ENCODE assay signal across 9 mouse cellular contexts in the genomic region with DNA sequence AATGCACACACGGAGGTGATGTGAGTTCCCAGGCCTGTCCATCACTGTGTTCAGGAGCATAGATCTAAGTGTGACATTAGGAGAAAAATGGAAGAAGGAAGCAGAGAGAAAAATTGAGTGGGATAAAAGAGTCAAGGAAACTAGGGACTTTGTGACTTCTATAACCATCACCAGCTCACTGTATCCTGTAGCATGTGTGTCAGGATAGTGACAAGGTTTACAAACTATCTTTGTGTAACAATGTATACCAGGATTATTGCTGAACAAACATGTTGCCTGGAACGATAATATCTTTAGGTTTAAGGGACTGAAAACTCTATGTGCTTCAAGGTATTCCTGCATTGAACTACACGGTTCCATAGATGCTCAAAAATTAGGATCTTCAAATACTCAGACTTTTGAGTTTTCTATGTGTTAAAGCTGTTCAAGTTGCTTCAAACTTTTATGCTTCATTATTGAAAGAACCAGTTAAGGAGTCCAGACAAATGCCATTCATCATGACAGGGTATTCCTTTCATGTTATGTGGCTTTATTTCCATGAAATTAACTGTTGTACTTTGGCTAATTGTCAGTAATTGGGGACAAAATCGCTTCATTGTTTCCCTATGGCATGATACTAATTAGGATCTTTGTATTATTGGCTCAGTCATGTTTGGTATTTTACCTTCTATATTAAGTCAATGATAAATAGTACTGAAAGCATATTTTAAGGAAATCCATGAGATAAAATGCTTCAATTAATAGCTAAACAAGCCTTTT.
DNase-seq lines count a peak whose midpoint lies in the region; ATAC-seq and TF ChIP-seq lines count a peak whose summit lies in the region.
"Had no signal": no experiment of that assay in that cellular context is flagged by ENCODE, and none has a peak within 500 bp of the region (broad histone marks: within the 10 kb centered on the region; RNA-seq: fewer than 3 reads in every experiment).

No protein-coding gene starts in this region.

- no peak overlapping the region for H3K4me3 ChIP-seq in kidney, embryonic 15.5 days (replicated peaks)
- H3K4me3 ChIP-seq in embryonic facial prominence, embryonic 15.5 days (replicated peaks), result no peak overlapping the region
- H3K4me3 ChIP-seq in hindbrain, embryonic 14.5 days (replicated peaks; ENCODE audit: low read length), result peak overlapping the region; percentile 26
- H3K4me3 ChIP-seq in neural tube, embryonic 15.5 days (replicated peaks), result no peak overlapping the region
- H3K4me3 ChIP-seq in lung, postnatal 0 days (ENCODE audit: low read depth, low read length), result no peak overlapping the region

- TF ChIP-seq CTCF in lung, postnatal 0 days (IDR thresholded peaks at IDR 0.05), result no peak

- peaks cover 25% of the 10 kb centered on the region for H3K4me1 ChIP-seq in kidney, embryonic 15.5 days
- H3K4me1 ChIP-seq in embryonic facial prominence, embryonic 15.5 days, result peaks cover 41% of the 10 kb centered on the region
- peaks cover 70% of the 10 kb centered on the region for H3K4me1 ChIP-seq in hindbrain, embryonic 14.5 days (replicated peaks; ENCODE audit: control insufficient read depth, insufficient read depth, low read length)
- peaks cover 50% of the 10 kb centered on the region for H3K4me1 ChIP-seq in neural tube, embryonic 15.5 days
- H3K4me1 ChIP-seq in lung, postnatal 0 days (ENCODE audit: insufficient read depth, low read depth, low read length), result peaks cover 5% of the 10 kb centered on the region; the same call in 1 of the 2 replicates

- no peaks in the 10 kb centered on the region for H3K9me3 ChIP-seq in kidney, embryonic 15.5 days (replicated peaks)
- no peaks in the 10 kb centered on the region for H3K9me3 ChIP-seq in embryonic facial prominence, embryonic 15.5 days (replicated peaks)
- no peaks in the 10 kb centered on the region for H3K9me3 ChIP-seq in hindbrain, embryonic 14.5 days (ENCODE audit: control insufficient read depth, low read length)
- H3K9me3 ChIP-seq in neural tube, embryonic 15.5 days (replicated peaks), result no peaks in the 10 kb centered on the region
- H3K9me3 ChIP-seq in lung, postnatal 0 days (ENCODE audit: low read length), result no peaks in the 10 kb centered on the region
- H3K9me3 ChIP-seq: limb, embryonic 15.5 days had no signal

- no peak overlapping the region for H3K4me2 ChIP-seq in kidney, embryonic 15.5 days
- peak overlapping the region; percentile 44 for H3K4me2 ChIP-seq in embryonic facial prominence, embryonic 15.5 days (replicated peaks)
- peak overlapping the region; percentile 72 for H3K4me2 ChIP-seq in hindbrain, embryonic 14.5 days (replicated peaks)
- peak overlapping the region; percentile 57 for H3K4me2 ChIP-seq in neural tube, embryonic 15.5 days
- H3K4me2 ChIP-seq in lung, postnatal 0 days (replicated peaks; ENCODE audit: low read depth, low read length), result no peak overlapping the region

- no peak overlapping the region for H3K9ac ChIP-seq in kidney, embryonic 15.5 days
- no peak overlapping the region for H3K9ac ChIP-seq in embryonic facial prominence, embryonic 15.5 days
- H3K9ac ChIP-seq in hindbrain, embryonic 14.5 days, result peak overlapping the region; percentile 79
- peak overlapping the region; percentile 47; the same call in 1 of the 2 replicates for H3K9ac ChIP-seq in neural tube, embryonic 15.5 days (replicated peaks)
- H3K9ac ChIP-seq in lung, postnatal 0 days (replicated peaks; ENCODE audit: low read depth), result no peak overlapping the region
- H3K9ac ChIP-seq: limb, embryonic 15.5 days had no signal

- ATAC-seq in kidney, embryonic 15.5 days (replicated peaks; ENCODE audit: low FRiP score), result no peak
- no peak for ATAC-seq in embryonic facial prominence, embryonic 15.5 days (ENCODE audit: insufficient number of reproducible peaks, low FRiP score, low TSS enrichment, low read depth)
- ATAC-seq in hindbrain, embryonic 14.5 days (ENCODE audit: low FRiP score), result peak; percentile 2; the same call in 1 of the 2 replicates
- ATAC-seq in neural tube, embryonic 15.5 days (ENCODE audit: low FRiP score), result no peak
- no peak for ATAC-seq in lung, postnatal 0 days

- no peak for TF ChIP-seq EP300 in lung, postnatal 0 days (IDR thresholded peaks at IDR 0.05)

- no peaks in the 10 kb centered on the region for H3K27me3 ChIP-seq in kidney, embryonic 15.5 days
- H3K27me3 ChIP-seq in embryonic facial prominence, embryonic 15.5 days, result no peaks in the 10 kb centered on the region
- no peaks in the 10 kb centered on the region for H3K27me3 ChIP-seq in hindbrain, embryonic 14.5 days (ENCODE audit: control insufficient read depth, insufficient read depth, low read length)
- no peaks in the 10 kb centered on the region for H3K27me3 ChIP-seq in neural tube, embryonic 15.5 days (replicated peaks)
- H3K27me3 ChIP-seq in lung, postnatal 0 days (replicated peaks; ENCODE audit: insufficient read depth, low read length), result no peaks in the 10 kb centered on the region
- H3K27me3 ChIP-seq: limb, embryonic 15.5 days had no signal

- no peaks in the 10 kb centered on the region for H3K36me3 ChIP-seq in kidney, embryonic 15.5 days
- H3K36me3 ChIP-seq in embryonic facial prominence, embryonic 15.5 days, result no peaks in the 10 kb centered on the region
- H3K36me3 ChIP-seq in hindbrain, embryonic 14.5 days (replicated peaks; ENCODE audit: control insufficient read depth, insufficient read depth), result no peaks in the 10 kb centered on the region
- H3K36me3 ChIP-seq in neural tube, embryonic 15.5 days, result no peaks in the 10 kb centered on the region
- H3K36me3 ChIP-seq in lung, postnatal 0 days (ENCODE audit: insufficient read depth, low read length), result no peaks in the 10 kb centered on the region
- H3K36me3 ChIP-seq: G1E; limb, embryonic 15.5 days had no signal

- DNase-seq in kidney, postnatal 10 days, result no peak
- peak; percentile 47 for DNase-seq in hindbrain, embryonic 14.5 days (ENCODE audit: low spot score)
- DNase-seq in lung, postnatal 0 days (ENCODE audit: low spot score), result no peak
- DNase-seq in urinary bladder, postnatal 36 days (ENCODE audit: low spot score in 2 of 2), result no peak

- H3K27ac ChIP-seq in kidney, embryonic 15.5 days, result peak overlapping the region; percentile 87
- 0 out of 2 replicates have a peak overlapping the region, but pooled peaks have one; percentile 65 for H3K27ac ChIP-seq in embryonic facial prominence, embryonic 15.5 days (replicated peaks)
- H3K27ac ChIP-seq in hindbrain, embryonic 14.5 days, result peak overlapping the region; percentile 95
- H3K27ac ChIP-seq in neural tube, embryonic 15.5 days (replicated peaks), result peak overlapping the region; percentile 92
- H3K27ac ChIP-seq in lung, postnatal 0 days (ENCODE audit: low read length), result no peak overlapping the region

- WGBS in kidney, embryonic 15.5 days, result 64% methylated on average over 4 of the region's 4 CpGs
- WGBS in embryonic facial prominence, embryonic 15.5 days, result 58% methylated on average over 4 of the region's 4 CpGs
- WGBS in hindbrain, embryonic 14.5 days, result 17% methylated on average over 4 of the region's 4 CpGs
- WGBS in neural tube, embryonic 15.5 days, result 16% methylated on average over 4 of the region's 4 CpGs
- WGBS in lung, postnatal 0 days, result 69% methylated on average over 4 of the region's 4 CpGs

Comparison
In these comparisons a context has a peak if more than half of its experiments do, and no peak if none do; other contexts are left out.
1. H3K4me2 ChIP-seq: peak in embryonic facial prominence, embryonic 15.5 days (single experiment), hindbrain, embryonic 14.5 days (single experiment) and neural tube, embryonic 15.5 days (single experiment); none in kidney, embryonic 15.5 days (single experiment) and lung, postnatal 0 days (single experiment).
2. H3K9ac ChIP-seq: peak in hindbrain, embryonic 14.5 days (single experiment) and neural tube, embryonic 15.5 days (single experiment); none in kidney, embryonic 15.5 days (single experiment), embryonic facial prominence, embryonic 15.5 days (single experiment) and lung, postnatal 0 days (single experiment).